8 mouse cellular contexts compared by ENCODE assay signal in the genomic region with DNA sequence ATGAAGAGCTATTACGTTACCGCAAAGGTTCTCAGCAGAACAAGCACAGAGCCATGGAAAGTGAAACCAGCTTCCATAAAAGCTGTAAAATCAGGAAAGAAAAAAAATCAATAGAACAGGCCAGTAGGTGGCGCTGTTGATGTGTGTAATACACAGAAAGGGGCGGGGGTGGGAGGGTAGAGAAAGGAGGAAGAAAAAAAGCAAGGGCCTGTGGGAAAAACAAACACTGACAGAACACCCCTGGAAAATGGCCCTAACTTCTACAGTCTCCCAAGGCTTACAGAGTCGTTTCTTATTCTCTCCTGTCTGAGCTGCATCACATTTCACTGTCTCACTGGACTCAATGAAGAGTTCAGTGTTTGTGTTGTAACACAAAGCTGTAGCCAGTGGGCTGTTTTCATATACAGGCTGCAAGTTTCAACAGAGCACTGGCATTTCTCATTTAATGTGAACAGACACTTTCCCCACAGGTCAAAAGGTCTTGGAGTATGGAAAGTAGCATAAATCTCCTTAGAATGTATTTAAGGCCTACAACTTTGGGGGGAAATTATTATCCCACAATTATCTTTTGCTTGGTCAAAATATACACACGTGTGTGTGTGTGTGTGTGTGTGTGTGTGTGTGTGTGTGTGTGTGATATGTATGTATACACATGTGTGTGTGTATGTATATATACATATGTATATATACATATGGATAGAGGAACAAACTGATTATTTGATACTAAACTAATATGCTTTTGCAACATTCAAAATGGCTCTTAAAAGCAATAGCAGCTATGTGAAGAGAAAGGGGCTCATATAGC. TPM values are rescaled to one million over a fixed set of nuclear protein-coding genes. Genes with fewer than 3 reads are reported as not detected.
DNase-seq lines count a peak whose midpoint lies in the region; ATAC-seq lines count a peak whose summit lies in the region.

No protein-coding gene starts in this region.

- WGBS in midbrain, embryonic 12.5 days = 16% methylated on average over 6 of the region's 6 CpGs
- 12% methylated on average over 6 of the region's 6 CpGs for WGBS in stomach, embryonic 15.5 days

- peak; percentile 92 for ATAC-seq in granulocyte monocyte progenitor cell, adult 5-6 weeks (replicated peaks; ENCODE audit: poor library complexity, severe bottlenecking)
- ATAC-seq in midbrain, embryonic 12.5 days (ENCODE audit: low FRiP score, low read depth) = peak; percentile 91
- peak; percentile 60 for ATAC-seq in stomach, embryonic 15.5 days (ENCODE audit: insufficient read depth, low FRiP score, low read depth)

- H3K4me1 ChIP-seq in midbrain, embryonic 12.5 days = no peaks in the 10 kb centered on the region; the same call in 1 of the 2 replicates
- no peaks in the 10 kb centered on the region for H3K4me1 ChIP-seq in stomach, embryonic 15.5 days

- H3K36me3 ChIP-seq in midbrain, embryonic 12.5 days = no peaks in the 10 kb centered on the region
- no peaks in the 10 kb centered on the region for H3K36me3 ChIP-seq in stomach, embryonic 15.5 days

- H3K4me2 ChIP-seq in midbrain, embryonic 12.5 days (replicated peaks) = no peak overlapping the region
- H3K4me2 ChIP-seq in stomach, embryonic 15.5 days = peak overlapping the region; percentile 29; the same call in 1 of the 2 replicates

- H3K4me3 ChIP-seq in midbrain, embryonic 12.5 days = no peak overlapping the region
- no peak overlapping the region for H3K4me3 ChIP-seq in stomach, embryonic 15.5 days (replicated peaks)

- no peaks in the 10 kb centered on the region for H3K9me3 ChIP-seq in midbrain, embryonic 12.5 days
- no peaks in the 10 kb centered on the region for H3K9me3 ChIP-seq in stomach, embryonic 15.5 days

- intact Hi-C loops in left cerebral cortex, postnatal 4 days (cut with DNase I) = loop anchor here (2.0 to 10.0 kb wide), 4 partner anchors 111 to 1459 kb away; no protein-coding TSS in a partner anchor

- DNase-seq in urinary bladder, postnatal 14 days (ENCODE audit: low spot score) = peak; percentile 74
- DNase-seq in urinary bladder, postnatal 10 days (ENCODE audit: low spot score) = no peak
- peak; percentile 94 for DNase-seq in embryo, embryonic 10.5 days (ENCODE audit: low spot score)
- DNase-seq in kidney, adult 11 months = peak; percentile 11
- peak; percentile 67 for DNase-seq in left cerebral cortex, postnatal 4 days

- no peak overlapping the region for H3K9ac ChIP-seq in midbrain, embryonic 12.5 days (replicated peaks)
- no peak overlapping the region for H3K9ac ChIP-seq in stomach, embryonic 15.5 days

- no peak overlapping the region for H3K27ac ChIP-seq in midbrain, embryonic 12.5 days (replicated peaks)
- H3K27ac ChIP-seq in stomach, embryonic 15.5 days = peak overlapping the region; percentile 44; the same call in 1 of the 2 replicates

- no peaks in the 10 kb centered on the region for H3K27me3 ChIP-seq in midbrain, embryonic 12.5 days
- H3K27me3 ChIP-seq in stomach, embryonic 15.5 days (replicated peaks) = no peaks in the 10 kb centered on the region

RNA-seq across cellular contexts. Expression of gene Ankef1, which starts 15.7 kb away (rescaled TPM):
- not detected in 2 replicates for total RNA-seq in granulocyte monocyte progenitor cell, adult 5-6 weeks (2014; fragmentation: Nextera tagmentation)
- not detected in 2 replicates for total RNA-seq in granulocyte monocyte progenitor cell, adult 5-6 weeks (2017)
- total RNA-seq in left cerebral cortex, postnatal 4 days (2021) = 1 to 10 TPM; 1.2 to 1.8 TPM
- 0.65 and 0.88 TPM in 2 replicates for polyA plus RNA-seq in midbrain, embryonic 12.5 days (2016; fragmentation: Nextera tagmentation; extraction: Ambion mirVana)
- polyA plus RNA-seq in stomach, embryonic 15.5 days (2015; fragmentation: Nextera tagmentation; extraction: Ambion mirVana) = 0.21 and 0.23 TPM in 2 replicates
